8 mouse cellular contexts compared by ENCODE assay signal in genomic region chr6:5298092-5298554, GRCm38 (mm10). TPM values are rescaled to one million over a fixed set of nuclear protein-coding genes. Genes with fewer than 3 reads are reported as not detected.
DNase-seq lines count a peak whose midpoint lies in the region; ATAC-seq and TF ChIP-seq lines count a peak whose summit lies in the region.

Pon2 (minus strand) TSS chr6:5298455.

- TF ChIP-seq POLR2A in bone marrow macrophage, adult 2 months (IDR thresholded peaks at IDR 0.05; ENCODE audit: borderline replicate concordance, low read depth, low read length), result no peak

- H3K36me3 ChIP-seq in forebrain, embryonic 13.5 days (ENCODE audit: poor library complexity, severe bottlenecking), result no peaks in the 10 kb centered on the region
- H3K36me3 ChIP-seq in lung, embryonic 14.5 days (ENCODE audit: insufficient read depth), result no peaks in the 10 kb centered on the region

- H3K4me1 ChIP-seq in bone marrow macrophage, adult 2 months (ENCODE audit: control insufficient read depth, insufficient read depth, low read length), result peaks cover 15% of the 10 kb centered on the region
- H3K4me1 ChIP-seq in forebrain, embryonic 13.5 days, result peaks cover 11% of the 10 kb centered on the region
- peaks cover 4% of the 10 kb centered on the region; the same call in 1 of the 2 replicates for H3K4me1 ChIP-seq in lung, embryonic 14.5 days (ENCODE audit: insufficient read depth)

- peak within 1 kb of the TSS; percentile 92 for H3K4me3 ChIP-seq in bone marrow macrophage, adult 2 months (ENCODE audit: insufficient read depth, low read length)
- H3K4me3 ChIP-seq in forebrain, embryonic 13.5 days, result peak within 1 kb of the TSS; percentile 64
- H3K4me3 ChIP-seq in lung, embryonic 14.5 days (ENCODE audit: low read depth, low read length), result peak within 1 kb of the TSS; percentile 62

- peak within 1 kb of the TSS; percentile 84 for H3K4me2 ChIP-seq in forebrain, embryonic 13.5 days
- H3K4me2 ChIP-seq in lung, embryonic 14.5 days, result peak within 1 kb of the TSS; percentile 76

- intact Hi-C loops in heart, postnatal 10 days (cut with DNase I), result loop anchor here (1.0 to 5.0 kb wide), 3 partner anchors 41 to 696 kb away; partner anchors contain the start of genes Casd1 and Pon3

- peak; percentile 94 for ATAC-seq in forebrain, embryonic 13.5 days
- peak; percentile 96 for ATAC-seq in lung, embryonic 14.5 days (ENCODE audit: insufficient read depth)
- ATAC-seq in neutrophil, adult 5-6 weeks (ENCODE audit: extremely low read depth, insufficient number of reproducible peaks, low FRiP score, poor library complexity, severe bottlenecking), result peak; percentile 49

- no peaks in the 10 kb centered on the region for H3K27me3 ChIP-seq in forebrain, embryonic 13.5 days
- no peaks in the 10 kb centered on the region for H3K27me3 ChIP-seq in lung, embryonic 14.5 days (ENCODE audit: insufficient read depth, low read length)

- peak within 1 kb of the TSS; percentile 84 for H3K27ac ChIP-seq in bone marrow macrophage, adult 2 months (ENCODE audit: insufficient read depth, low read depth, low read length)
- H3K27ac ChIP-seq in forebrain, embryonic 13.5 days, result peak within 1 kb of the TSS; percentile 80
- peak within 1 kb of the TSS; percentile 93 for H3K27ac ChIP-seq in lung, embryonic 14.5 days (ENCODE audit: low read depth)

- no peak for TF ChIP-seq CTCF in bone marrow macrophage, adult 2 months (IDR thresholded peaks at IDR 0.05; ENCODE audit: low read depth, low read length)
- no peak for TF ChIP-seq CTCF in lung, embryonic 14.5 days (IDR thresholded peaks at IDR 0.05; ENCODE audit: low read depth)

- H3K9me3 ChIP-seq in forebrain, embryonic 13.5 days (replicated peaks), result no peaks in the 10 kb centered on the region
- H3K9me3 ChIP-seq in lung, embryonic 14.5 days (ENCODE audit: low read depth, low read length), result no peaks in the 10 kb centered on the region

- under 1% methylated on average over 47 of the region's 47 CpGs for WGBS in forebrain, embryonic 13.5 days
- under 1% methylated on average over 40 of the region's 47 CpGs for WGBS in lung, embryonic 14.5 days

- peak; percentile 75 to 79 for DNase-seq in CD8-positive naive resting alpha-beta T cell, adult 2 months (ENCODE audit: low read depth in 2 of 2, low spot score in 2 of 2)
- peak; percentile 88 to 90 for DNase-seq in heart, postnatal 10 days
- peak; percentile 81 to 90 for DNase-seq in kidney, postnatal 4 days
- peak; percentile 90 for DNase-seq in lung, embryonic 14.5 days
- peak; percentile 84 for DNase-seq in thymus, postnatal 10 days (ENCODE audit: low spot score in 2 of 2)

- H3K9ac ChIP-seq in forebrain, embryonic 13.5 days, result peak within 1 kb of the TSS; percentile 78
- H3K9ac ChIP-seq in lung, embryonic 14.5 days, result peak within 1 kb of the TSS; percentile 72

RNA-seq across cellular contexts. Expression of gene Pon2, which starts in this region (rescaled TPM):
- polyA plus RNA-seq in bone marrow macrophage, adult 2 months (2012; ENCODE audit: insufficient read depth, insufficient read length, missing spikeins), result 101 and 107 TPM in 2 replicates
- polyA plus RNA-seq in forebrain, embryonic 13.5 days (2015; fragmentation: Nextera tagmentation; extraction: Ambion mirVana), result 26.2 and 27.4 TPM in 2 replicates
- total RNA-seq in heart, postnatal 10 days (2021), result 10 to 100 TPM; 26.7 to 27.3 TPM
- polyA plus RNA-seq in lung, embryonic 14.5 days (2014; fragmentation: Nextera tagmentation; extraction: Ambion mirVana), result 39.2 and 42.8 TPM in 2 replicates
- total RNA-seq in neutrophil, adult 5-6 weeks (2017), result 37.7 and 39.7 TPM in 2 replicates

Comparison
In these comparisons a context has a peak if more than half of its experiments do, and no peak if none do; other contexts are left out.
1. Peak in every context shown above with its lines: DNase-seq, ATAC-seq, H3K4me3 ChIP-seq and H3K27ac ChIP-seq.